8 mouse cellular contexts compared by ENCODE assay signal in the genomic region with DNA sequence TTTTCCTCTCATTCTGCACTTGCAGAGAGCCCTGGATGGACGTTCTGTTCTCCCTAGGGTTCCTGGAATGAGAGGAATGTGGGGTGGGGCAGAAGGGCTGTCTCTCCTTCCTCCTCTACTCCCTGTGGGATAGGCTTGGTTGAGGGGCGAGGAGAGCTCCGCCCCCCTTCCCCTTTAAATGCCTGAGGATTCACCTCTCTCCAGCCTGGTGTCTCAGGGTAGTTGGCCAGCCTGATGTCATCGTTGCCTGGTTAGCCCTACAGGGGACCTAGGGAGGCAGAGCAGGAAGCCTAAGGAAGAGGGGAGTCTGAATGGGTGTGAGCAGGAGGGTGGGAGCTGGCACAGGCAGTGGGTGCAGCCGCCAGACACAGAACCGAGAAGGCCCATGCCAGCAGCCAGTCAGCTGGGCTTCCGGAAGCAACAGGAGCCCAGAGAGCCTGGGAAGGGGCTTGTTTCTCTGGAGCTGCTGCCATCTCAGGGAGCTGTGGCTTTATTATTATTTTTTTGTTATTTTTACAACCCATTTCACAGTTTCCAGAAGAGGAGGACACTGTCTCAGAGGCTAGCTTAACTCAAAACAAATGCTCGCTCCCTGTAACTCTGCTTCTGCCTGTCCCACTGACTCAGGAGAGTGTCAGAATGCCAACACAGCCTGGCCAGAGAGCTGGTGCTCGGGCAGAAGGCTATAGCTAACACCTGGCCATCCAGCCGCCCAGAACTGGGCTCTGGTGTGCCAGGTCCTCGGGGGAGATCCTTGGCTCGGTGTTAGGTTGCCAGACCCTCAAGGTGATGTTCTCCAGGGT. TPM values are rescaled to one million over a fixed set of nuclear protein-coding genes. Genes with fewer than 3 reads are reported as not detected.
DNase-seq lines count a peak whose midpoint lies in the region; ATAC-seq and TF ChIP-seq lines count a peak whose summit lies in the region.

No protein-coding gene starts in this region.

- H3K4me1 ChIP-seq in embryonic facial prominence, embryonic 14.5 days (ENCODE audit: control insufficient read depth, insufficient read depth, low read length): peaks cover 87% of the 10 kb centered on the region
- peaks cover 12% of the 10 kb centered on the region for H3K4me1 ChIP-seq in intestine, postnatal 0 days (replicated peaks; ENCODE audit: control insufficient read depth, insufficient read depth, low read length)

- peak overlapping the region; percentile 26 for H3K4me2 ChIP-seq in embryonic facial prominence, embryonic 14.5 days (ENCODE audit: low read depth, low read length)
- peak overlapping the region; percentile 24; the same call in 1 of the 2 replicates for H3K4me2 ChIP-seq in intestine, postnatal 0 days (replicated peaks; ENCODE audit: low read depth)

- no peaks in the 10 kb centered on the region for H3K9me3 ChIP-seq in embryonic facial prominence, embryonic 14.5 days (ENCODE audit: control insufficient read depth, low read length)
- H3K9me3 ChIP-seq in intestine, postnatal 0 days (ENCODE audit: control insufficient read depth): no peaks in the 10 kb centered on the region

- no peaks in the 10 kb centered on the region for H3K36me3 ChIP-seq in embryonic facial prominence, embryonic 14.5 days (ENCODE audit: control insufficient read depth, insufficient read depth, low read length)
- H3K36me3 ChIP-seq in intestine, postnatal 0 days (ENCODE audit: control insufficient read depth, insufficient read depth): no peaks in the 10 kb centered on the region

- H3K27ac ChIP-seq in embryonic facial prominence, embryonic 14.5 days (replicated peaks; ENCODE audit: low read depth, low read length): peak overlapping the region; percentile 67
- H3K27ac ChIP-seq in intestine, postnatal 0 days (ENCODE audit: low read depth, low read length): no peak overlapping the region

- TF ChIP-seq CTCF in intestine, postnatal 0 days (IDR thresholded peaks at IDR 0.05; ENCODE audit: low read depth): no peak

- DNase-seq in left cerebral cortex, postnatal 4 days: peak; percentile 66
- DNase-seq in left cerebral cortex, adult 8-10 months (ENCODE audit: low spot score in 2 of 2): no peak
- DNase-seq in embryonic facial prominence, embryonic 14.5 days (ENCODE audit: low spot score): peak; percentile 68
- DNase-seq in lung, postnatal 36 days: peak; percentile 81
- no peak for DNase-seq in ovary, postnatal 10 days (ENCODE audit: low spot score)
- DNase-seq in urinary bladder, postnatal 10 days (ENCODE audit: low spot score): no peak
- no peak for DNase-seq in adrenal gland, postnatal 36 days

- ATAC-seq in embryonic facial prominence, embryonic 14.5 days (ENCODE audit: low read depth): peak; percentile 54
- 0 out of 2 replicates have a peak, but pooled peaks have one; percentile 26 for ATAC-seq in intestine, postnatal 0 days

- H3K4me3 ChIP-seq in embryonic facial prominence, embryonic 14.5 days (ENCODE audit: low read depth, low read length): no peak overlapping the region
- no peak overlapping the region for H3K4me3 ChIP-seq in intestine, postnatal 0 days (ENCODE audit: low read depth, low read length)

- 47% methylated on average over 11 of the region's 12 CpGs for WGBS in embryonic facial prominence, embryonic 14.5 days
- 56% methylated on average over 12 of the region's 12 CpGs for WGBS in intestine, postnatal 0 days

- 0 out of 2 replicates have a peak overlapping the region, but pooled peaks have one; percentile 2 for H3K9ac ChIP-seq in embryonic facial prominence, embryonic 14.5 days (ENCODE audit: low read depth, low read length)
- no peak overlapping the region for H3K9ac ChIP-seq in intestine, postnatal 0 days (ENCODE audit: low read depth, low read length)

- intact Hi-C loops in left cerebral cortex, postnatal 4 days (cut with DNase I): no loop called here

- H3K27me3 ChIP-seq in embryonic facial prominence, embryonic 14.5 days (replicated peaks; ENCODE audit: control insufficient read depth, insufficient read depth, low read length): no peaks in the 10 kb centered on the region
- no peaks in the 10 kb centered on the region for H3K27me3 ChIP-seq in intestine, postnatal 0 days (replicated peaks; ENCODE audit: control insufficient read depth, insufficient read depth, low read length)

RNA-seq across cellular contexts. Expression of gene Bahcc1, which starts 20.3 kb away (rescaled TPM):
- total RNA-seq in left cerebral cortex, postnatal 4 days (2021): 10 to 100 TPM; 36.5 to 39.5 TPM
- 10 to 100 TPM; 20.8 to 23.0 (median 21.6) TPM for total RNA-seq in left cerebral cortex, adult 8-10 months (2022)
- polyA plus RNA-seq in embryonic facial prominence, embryonic 14.5 days (2014; fragmentation: Nextera tagmentation; extraction: Ambion mirVana): 11.1 and 12.0 TPM in 2 replicates
- polyA plus RNA-seq in intestine, postnatal 0 days (2015; fragmentation: Nextera tagmentation; extraction: Ambion mirVana): 3.1 and 4.2 TPM in 2 replicates
- total RNA-seq in adrenal gland, postnatal 36 days (2021): 10 to 100 TPM; 17.5 TPM

Comparison
In these comparisons a context has a peak if more than half of its experiments do, and no peak if none do; other contexts are left out.
1. DNase-seq: peak in left cerebral cortex, postnatal 4 days (single experiment), embryonic facial prominence, embryonic 14.5 days (single experiment) and lung, postnatal 36 days (single experiment); none in left cerebral cortex, adult 8-10 months (0 of 2), ovary, postnatal 10 days (single experiment), urinary bladder, postnatal 10 days (single experiment) and adrenal gland, postnatal 36 days (0 of 2).